Mouse (Mus musculus) large intestine, adult 2 months (tissue): ENCODE results near the gene Ostf1. TPM values are rescaled to one million over a fixed set of nuclear protein-coding genes. Genes with fewer than 3 reads are reported as not detected.
"Not testable (repeated sequence)": the region's sequence is repeated elsewhere in the genome, so short reads cannot be mapped to it uniquely, and the experiment has no call there.

Experiments
- DNase-seq: peaks from one replicate; pipeline ENCODE4 v3.0.0-alpha.2; 2012; ENCODE audit warnings: low read depth, low spot score
- WGBS: fragments of 180-500 bp; shearing (Covaris S2); methylation state at CpG from one replicate; pipeline ENCODE4 v1.1.7; 2018; 5-methylcytosine and 5-hydroxymethylcytosine counted together
- polyA plus RNA-seq: library from polyadenylated mRNA; depleted of rRNA; stranded (reverse); fragments of >200 nt; gene quantifications from 2 replicates; pipeline ENCODE4 v1.2.3, GENCODE M21; 2012

Gene Ostf1
- polyA plus RNA-seq, 1 experiment, result 57.2 TPM

GRCm38 (mm10) chr19:18603011-18603410 lies 28.6 kb downstream of the Ostf1 start:
- WGBS, result 87% methylated on average over 6 of the region's 6 CpGs
- DNase-seq, result no peak

DNA sequence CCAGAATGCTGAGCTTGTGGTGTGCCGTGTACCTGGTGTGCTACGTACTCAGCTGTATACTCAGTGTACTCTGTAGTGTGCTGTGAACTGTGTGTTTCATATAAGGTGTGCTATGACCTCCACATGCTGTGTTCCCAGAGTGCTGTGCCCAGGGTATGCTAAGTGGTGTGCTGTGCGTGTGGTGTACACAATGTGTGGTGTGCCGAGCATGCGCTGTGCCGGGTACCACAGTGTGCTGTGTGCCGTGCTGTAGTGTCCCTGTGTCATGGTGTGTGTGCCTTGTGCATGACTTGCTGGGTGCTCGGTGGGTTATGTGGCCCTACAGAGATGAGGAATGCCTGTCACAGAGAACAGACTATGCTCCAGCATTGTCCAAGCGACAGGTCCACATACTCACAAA lies 31.0 kb downstream of the Ostf1 start:
- 97% methylated on average over 9 of the region's 9 CpGs for WGBS
- no peak for DNase-seq

- DNase-seq, result no peak
- 89% methylated on average over 5 of the region's 5 CpGs for WGBS
These were observed 32.0 kb downstream of the Ostf1 start for GRCm38 (mm10) chr19:18599650-18600049.

- 77% methylated on average over 8 of the region's 8 CpGs for WGBS
- no peak for DNase-seq
These were observed 32.6 kb downstream of the Ostf1 start for GRCm38 (mm10) chr19:18599051-18599450.

DNA sequence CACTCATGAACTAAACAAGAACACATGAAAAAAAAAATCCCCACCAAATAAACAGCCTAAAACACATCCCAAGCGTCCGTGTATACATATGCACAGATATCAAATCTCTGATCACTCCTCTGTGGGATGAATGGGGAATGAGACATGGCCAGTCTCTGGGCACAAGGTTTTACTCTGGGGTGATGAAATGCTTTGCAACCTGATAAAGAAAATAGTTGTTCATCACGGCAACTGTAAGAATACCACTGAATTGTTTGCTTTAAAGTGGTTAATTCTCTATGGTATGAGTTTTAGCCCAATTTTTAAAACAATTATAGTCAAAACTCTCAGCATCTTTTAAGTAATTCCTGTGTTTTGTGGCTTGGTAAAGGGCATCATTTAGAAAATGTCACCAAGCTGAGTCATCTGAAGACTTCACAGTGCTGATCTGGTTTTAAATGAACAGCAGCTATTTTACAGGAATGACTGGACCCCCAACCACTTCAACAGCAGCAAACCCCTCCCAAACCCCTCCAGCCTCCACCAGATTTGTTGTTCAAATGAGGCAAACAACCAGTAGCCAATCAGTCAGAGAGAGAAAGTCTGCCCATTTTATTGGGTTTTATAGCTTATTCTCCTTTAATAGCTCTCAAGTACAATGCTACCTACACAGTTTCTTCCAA lies 33.2 kb downstream of the Ostf1 start:
- 87% methylated on average over 3 of the region's 3 CpGs for WGBS
- DNase-seq, result no peak

DNA sequence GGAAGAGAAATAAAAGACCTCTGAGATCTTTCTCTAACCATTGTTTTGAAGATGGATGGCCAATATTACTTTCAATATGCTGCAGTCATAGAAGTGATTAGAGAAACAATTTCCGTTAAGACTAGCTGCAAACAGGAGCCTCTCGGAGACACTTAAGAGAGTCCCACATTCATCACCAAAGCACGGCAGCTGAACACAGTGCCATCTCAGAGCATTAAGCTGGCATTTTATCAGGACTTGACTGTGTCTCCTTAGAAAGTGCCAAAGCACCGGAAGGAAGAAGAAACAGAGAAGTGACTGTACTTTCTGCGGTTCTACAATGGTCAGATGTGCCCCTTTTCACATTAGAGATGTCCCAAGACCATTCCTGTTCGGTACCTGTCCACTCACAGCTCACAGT lies 33.9 kb downstream of the Ostf1 start:
- DNase-seq, result no peak
- 89% methylated on average over 6 of the region's 6 CpGs for WGBS

- 74% methylated on average over 5 of the region's 5 CpGs for WGBS
- DNase-seq, result no peak
These were observed 34.7 kb downstream of the Ostf1 start for GRCm38 (mm10) chr19:18596876-18597275.

GRCm38 (mm10) chr19:18593722-18594121 lies 37.9 kb downstream of the Ostf1 start:
- 84% methylated on average over 10 of the region's 10 CpGs for WGBS
- DNase-seq, result no peak

DNA sequence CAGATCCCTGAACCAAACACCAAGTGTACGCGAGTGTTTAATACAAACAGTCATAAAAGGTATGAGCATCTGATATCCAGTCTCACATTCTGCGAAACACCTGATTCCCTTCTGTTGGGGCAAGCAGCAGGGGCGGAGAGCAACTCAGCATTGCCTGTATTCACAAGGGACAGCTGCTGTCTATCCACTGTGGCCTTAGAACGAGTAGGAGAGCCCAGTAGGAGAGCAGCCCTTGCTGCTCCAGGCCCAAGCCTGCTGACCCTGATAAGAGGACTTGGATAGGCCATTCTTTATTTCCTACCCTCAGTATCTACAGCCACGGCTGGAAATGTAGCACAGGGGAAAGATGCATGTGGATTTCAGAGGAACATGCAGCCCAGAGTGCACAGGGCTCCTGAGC lies 38.7 kb downstream of the Ostf1 start:
- no peak for DNase-seq
- WGBS, result 67% methylated on average over 6 of the region's 6 CpGs

DNA sequence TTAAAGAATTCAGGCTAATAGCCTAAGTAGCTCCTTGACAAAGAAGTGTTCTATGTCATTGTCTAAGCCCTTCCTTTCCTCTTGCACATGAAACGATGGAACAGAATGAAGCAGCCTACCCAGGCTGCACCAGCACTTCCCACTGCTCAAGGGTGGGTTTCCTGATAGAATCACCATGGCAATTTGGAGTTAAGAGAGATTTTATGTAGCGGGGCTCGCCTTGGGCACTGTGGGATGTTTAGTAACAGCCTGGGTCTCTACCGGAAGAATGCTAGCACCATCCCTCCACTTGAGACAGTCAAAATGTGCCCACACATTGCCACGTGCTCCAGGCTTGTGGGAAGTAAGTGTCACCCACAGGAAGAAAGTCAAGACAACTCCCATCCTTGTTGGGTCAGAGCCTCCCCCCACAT lies 40.7 kb downstream of the Ostf1 start:
- 71% methylated on average over 5 of the region's 5 CpGs for WGBS
- no peak for DNase-seq

DNA sequence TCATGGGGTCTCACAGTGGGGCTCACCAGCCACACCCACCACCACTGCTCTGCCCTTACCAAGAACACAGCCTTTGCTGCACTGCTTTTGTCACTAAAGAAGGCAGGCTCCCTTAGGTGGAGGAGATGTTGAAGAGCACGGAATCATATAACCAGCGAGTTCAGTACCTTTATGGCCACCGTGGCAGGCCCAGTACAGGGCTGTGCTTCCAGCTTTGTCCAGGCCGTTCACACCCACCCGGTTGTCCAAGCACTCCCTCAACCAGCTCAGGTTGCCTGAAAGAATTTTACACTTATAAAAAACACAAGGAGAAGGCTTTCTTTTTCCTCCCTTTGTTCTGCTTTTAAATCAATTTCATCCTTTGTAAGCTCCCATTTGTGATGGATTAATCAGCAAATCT lies 41.4 kb downstream of the Ostf1 start:
- 74% methylated on average over 5 of the region's 5 CpGs for WGBS
- DNase-seq, result no peak

- WGBS, result 95% methylated on average over 8 of the region's 8 CpGs
- DNase-seq, result no peak
These were observed 42.3 kb downstream of the Ostf1 start for GRCm38 (mm10) chr19:18589276-18589675.

DNA sequence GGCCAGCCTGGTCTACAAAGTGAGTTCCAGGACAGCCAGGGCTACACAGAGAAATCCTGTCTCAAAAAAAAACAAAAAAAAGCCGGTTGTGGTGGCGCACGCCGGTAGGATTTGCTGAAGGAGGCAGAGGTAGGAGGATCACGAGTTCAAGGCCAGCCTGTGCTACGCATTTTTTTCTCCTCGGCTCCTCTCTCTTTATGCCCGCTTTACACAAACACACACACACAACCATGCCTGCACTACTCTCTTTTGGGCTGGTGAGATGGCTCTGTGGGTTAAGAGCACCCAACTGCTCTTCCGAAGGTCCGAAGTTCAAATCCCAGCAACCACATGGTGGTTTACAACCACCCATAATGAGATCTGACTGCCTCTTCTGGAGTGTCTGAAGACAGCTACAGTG lies 42.8 kb downstream of the Ostf1 start:
- 98% methylated on average over 10 of the region's 10 CpGs for WGBS
- DNase-seq, result not testable (repeated sequence)

DNA sequence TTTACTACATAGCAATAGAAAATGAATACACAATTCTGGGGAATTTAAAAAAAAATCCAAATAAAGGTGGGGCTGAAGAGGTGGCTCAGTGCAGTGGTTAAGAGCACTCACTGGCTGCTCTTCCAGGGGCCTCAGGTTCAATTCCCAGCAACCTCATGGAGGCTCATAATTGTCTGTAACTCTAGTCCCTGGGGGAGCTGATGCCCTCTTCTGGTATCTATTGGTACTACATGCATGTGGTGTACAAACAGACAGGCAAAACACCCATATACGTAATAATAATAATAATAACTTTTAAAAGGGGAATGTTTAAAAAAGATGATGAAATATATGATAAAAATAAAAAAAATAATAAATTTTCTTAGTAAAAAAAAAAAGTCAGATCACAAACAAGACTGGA lies 43.4 kb downstream of the Ostf1 start:
- no peak for DNase-seq
- 93% methylated on average over 1 of the region's 1 CpGs for WGBS

DNA sequence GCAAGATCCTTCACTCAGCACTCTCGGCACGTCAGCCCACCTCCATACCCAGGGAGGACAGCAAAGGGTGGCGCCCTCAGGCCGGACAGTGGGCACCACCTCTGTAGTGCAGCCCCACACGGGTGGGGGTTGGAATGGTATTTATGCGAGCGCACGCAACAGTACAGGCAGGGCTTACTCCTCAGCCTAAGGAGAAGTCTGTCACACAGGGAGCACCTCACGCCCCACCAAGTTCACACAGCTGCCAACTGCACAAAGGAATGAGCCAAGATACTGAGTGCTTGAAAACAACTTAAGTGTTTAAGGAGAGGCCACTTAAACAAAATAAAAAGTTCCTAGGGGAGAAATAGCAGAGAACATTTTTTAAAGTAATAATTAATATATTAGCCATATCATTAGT lies 44.5 kb downstream of the Ostf1 start:
- 94% methylated on average over 9 of the region's 9 CpGs for WGBS
- no peak for DNase-seq

GRCm38 (mm10) chr19:18584621-18585020 lies 47.0 kb downstream of the Ostf1 start:
- 93% methylated on average over 7 of the region's 7 CpGs for WGBS

GRCm38 (mm10) chr19:18583706-18584105 lies 47.9 kb downstream of the Ostf1 start:
- 96% methylated on average over 4 of the region's 4 CpGs for WGBS

More at GRCm38 (mm10) chr19:18584621-18585020, 47.0 kb downstream of the Ostf1 start:
- DNase-seq, result no peak

DNA sequence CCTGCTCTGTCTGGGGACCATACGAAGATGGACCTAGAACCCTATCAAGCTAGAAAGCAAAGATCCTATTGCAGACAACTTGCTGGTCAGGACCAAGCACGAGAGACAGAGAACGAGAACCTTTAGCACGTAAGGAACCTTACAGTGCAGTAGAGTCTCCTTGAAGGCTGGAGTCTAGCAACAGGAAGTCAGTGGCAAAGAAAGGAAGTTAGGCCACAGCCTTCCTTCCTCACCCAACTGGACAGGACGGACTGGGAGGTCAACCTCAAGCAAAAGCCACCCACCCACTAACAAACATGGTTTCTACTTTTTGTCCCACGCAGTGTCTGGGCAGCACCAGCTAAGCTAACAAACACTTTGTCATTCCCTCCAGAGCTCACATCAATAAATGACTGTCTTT lies 48.7 kb downstream of the Ostf1 start:
- DNase-seq, result no peak
- WGBS, result 86% methylated on average over 6 of the region's 6 CpGs

More at GRCm38 (mm10) chr19:18583706-18584105, 47.9 kb downstream of the Ostf1 start:
- no peak for DNase-seq

- WGBS, result 96% methylated on average over 9 of the region's 9 CpGs
- DNase-seq, result no peak
These were observed 49.4 kb downstream of the Ostf1 start for GRCm38 (mm10) chr19:18582226-18582625.

- 91% methylated on average over 16 of the region's 16 CpGs for WGBS
- DNase-seq, result no peak
These were observed 50.6 kb downstream of the Ostf1 start for GRCm38 (mm10) chr19:18581046-18581445.

- no peak for DNase-seq
- 80% methylated on average over 1 of the region's 1 CpGs for WGBS
These were observed 52.6 kb downstream of the Ostf1 start for GRCm38 (mm10) chr19:18579012-18579358.
